In genomic region chr1:43776106-43776505, GRCm38 (mm10) we compare ENCODE assay signal across 11 mouse cellular contexts. TPM values are rescaled to one million over a fixed set of nuclear protein-coding genes. Genes with fewer than 3 reads are reported as not detected.
DNase-seq lines count a peak whose midpoint lies in the region; ATAC-seq lines count a peak whose summit lies in the region.
"Had no signal": no experiment of that assay in that cellular context is flagged by ENCODE, and none has a peak within 500 bp of the region (broad histone marks: within the 10 kb centered on the region; RNA-seq: fewer than 3 reads in every experiment).

No protein-coding gene starts in this region.

- peaks cover 34% of the 10 kb centered on the region for H3K36me3 ChIP-seq in heart, embryonic 12.5 days

- no peaks in the 10 kb centered on the region for H3K27me3 ChIP-seq in heart, embryonic 12.5 days (replicated peaks)
- H3K27me3 ChIP-seq: forebrain, embryonic 15.5 days; megakaryocyte, embryonic 14.5 days had no signal

- peak; percentile 23 to 57 for DNase-seq in heart, adult 18-20 months
- DNase-seq in urinary bladder, postnatal 14 days (ENCODE audit: low spot score) = peak; percentile 39
- no peak for DNase-seq in urinary bladder, adult 18-20 months (ENCODE audit: low spot score in 2 of 2)
- peak; percentile 22 for DNase-seq in cerebellum, adult 9-10 months
- no peak for DNase-seq in layer of hippocampus, postnatal 25 days (ENCODE audit: extremely low spot score in 1 of 2, low spot score in 1 of 2)
- no peak for DNase-seq in liver
- DNase-seq: kidney, adult 9 months had no signal

- H3K9ac ChIP-seq in heart, embryonic 12.5 days = no peak overlapping the region
- H3K9ac ChIP-seq: forebrain, embryonic 15.5 days had no signal

- H3K4me1 ChIP-seq in heart, embryonic 12.5 days (replicated peaks) = peaks cover 5% of the 10 kb centered on the region
- H3K4me1 ChIP-seq: forebrain, embryonic 15.5 days had no signal

- ATAC-seq in heart, embryonic 12.5 days (ENCODE audit: insufficient number of reproducible peaks, low FRiP score) = no peak
- ATAC-seq: forebrain, embryonic 15.5 days had no signal

- no peak overlapping the region for H3K4me3 ChIP-seq in heart, embryonic 12.5 days
- H3K4me3 ChIP-seq: forebrain, embryonic 15.5 days; megakaryocyte, embryonic 14.5 days had no signal

- no peak overlapping the region for H3K27ac ChIP-seq in heart, embryonic 12.5 days (ENCODE audit: poor library complexity, severe bottlenecking)
- H3K27ac ChIP-seq: forebrain, embryonic 15.5 days had no signal

- 83% methylated on average over 3 of the region's 3 CpGs for WGBS in heart, embryonic 12.5 days

- no peak overlapping the region for H3K4me2 ChIP-seq in heart, embryonic 12.5 days
- H3K4me2 ChIP-seq: forebrain, embryonic 15.5 days; liver, embryonic 11.5 days had no signal

- H3K9me3 ChIP-seq in heart, embryonic 12.5 days (replicated peaks) = no peaks in the 10 kb centered on the region
- H3K9me3 ChIP-seq: forebrain, embryonic 15.5 days; megakaryocyte, embryonic 14.5 days had no signal

RNA-seq across cellular contexts. Expression of gene 1500015O10Rik, which starts 45.7 kb away (rescaled TPM):
- total RNA-seq in heart, adult 18-20 months (2021) = 1 to 10 TPM; 1.5 to 3.9 TPM
- polyA plus RNA-seq in heart, embryonic 12.5 days (2016; fragmentation: Nextera tagmentation; extraction: Ambion mirVana) = 3.2 and 3.6 TPM in 2 replicates
- 1 to 10 TPM; 2.4 to 2.6 TPM for total RNA-seq in layer of hippocampus, postnatal 25 days (2021)

RNA-seq across cellular contexts. Expression of gene Uxs1, which starts 51.5 kb away (rescaled TPM):
- total RNA-seq in heart, adult 18-20 months (2021) = 10 to 100 TPM; 11.9 to 12.6 TPM
- 15.6 and 17.0 TPM in 2 replicates for polyA plus RNA-seq in heart, embryonic 12.5 days (2016; fragmentation: Nextera tagmentation; extraction: Ambion mirVana)
- total RNA-seq in layer of hippocampus, postnatal 25 days (2021) = 10 to 100 TPM; 41.0 to 42.7 TPM

Comparison
In these comparisons a context has a peak if more than half of its experiments do, and no peak if none do; other contexts are left out.
1. DNase-seq: peak in heart, adult 18-20 months (2 of 2), urinary bladder, postnatal 14 days (single experiment) and cerebellum, adult 9-10 months (single experiment); none in urinary bladder, adult 18-20 months (0 of 2), layer of hippocampus, postnatal 25 days (0 of 2) and liver (single experiment).